Mouse (Mus musculus) brain, embryonic 14.5 days (tissue): ENCODE results near the gene Atp6v1a. TPM values are rescaled to one million over a fixed set of nuclear protein-coding genes. Genes with fewer than 3 reads are reported as not detected.

Experiments
- DNase-seq: peaks from one replicate; pipeline ENCODE4 v3.0.0-alpha.2; 2011; ENCODE audit warnings: low read depth
- CTCF ChIP-seq: fragments of 200-500 bp; IDR thresholded peaks from 2 replicates; pipeline ENCODE4 v1.5.1; 2012; ENCODE audit warnings: inconsistent platforms, mild to moderate bottlenecking, moderate library complexity, borderline replicate concordance; ENCODE audit not compliant: insufficient read depth, insufficient read length; ENCODE audit errors: extremely low read depth
- POLR2A ChIP-seq: fragments of 200-500 bp; IDR thresholded peaks from 2 replicates; pipeline ENCODE4 v1.6.1; 2012; ENCODE audit warnings: mild to moderate bottlenecking, inconsistent platforms, borderline replicate concordance; ENCODE audit not compliant: poor library complexity, insufficient read depth, insufficient read length, severe bottlenecking; ENCODE audit errors: extremely low read depth
- polyA plus RNA-seq: library from polyadenylated mRNA; depleted of rRNA; stranded (reverse); fragments of >200 nt; gene quantifications from 2 replicates; pipeline ENCODE4 v1.2.3, GENCODE M21; 2012; rRNA removed

Gene Atp6v1a
- polyA plus RNA-seq, 1 experiment = 84.2 TPM

DNA sequence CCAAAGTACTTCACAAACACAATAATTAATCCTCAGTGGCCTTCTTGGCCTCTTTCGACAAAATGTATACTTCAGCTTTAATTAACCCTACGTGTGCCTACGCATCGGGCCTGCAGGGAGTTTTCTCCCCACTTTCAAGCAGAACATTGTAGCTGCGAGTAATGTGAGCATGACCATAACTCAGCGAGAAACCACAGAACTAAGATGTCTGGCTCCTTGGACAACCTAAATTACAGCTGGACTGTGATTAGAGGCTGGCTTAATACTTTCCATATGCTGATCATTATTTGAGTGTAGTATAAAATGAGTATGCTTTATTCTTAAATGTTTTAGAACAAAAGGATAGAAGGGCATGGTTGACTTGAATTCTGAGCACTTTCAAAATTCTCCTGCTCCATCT lies 86.2 kb downstream of the Atp6v1a start:
- TF ChIP-seq CTCF (no peak), POLR2A (no peak)

DNA sequence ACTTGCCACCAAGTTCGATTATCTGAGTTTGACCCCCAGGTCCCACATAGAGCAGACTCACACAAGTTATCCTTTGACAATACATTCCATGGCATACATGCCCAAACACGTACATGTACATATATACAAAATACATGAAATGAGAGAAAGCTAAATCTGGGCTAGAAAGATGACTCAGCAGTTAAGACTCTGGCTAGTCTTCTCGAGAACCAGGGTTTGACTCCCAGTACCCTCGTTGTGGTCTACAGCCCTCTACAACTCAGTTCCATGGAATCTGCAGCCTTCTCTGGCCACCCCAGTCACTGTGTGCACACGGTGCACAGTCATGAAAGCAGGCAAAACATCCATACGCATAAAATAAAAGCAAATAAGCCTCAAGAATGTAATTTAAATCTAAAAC lies 87.1 kb downstream of the Atp6v1a start:
- TF ChIP-seq POLR2A = no peak
- no peak for TF ChIP-seq CTCF
- no peak for DNase-seq

More for the DNA sequence above, 86.2 kb downstream of the Atp6v1a start:
- no peak for DNase-seq

DNA sequence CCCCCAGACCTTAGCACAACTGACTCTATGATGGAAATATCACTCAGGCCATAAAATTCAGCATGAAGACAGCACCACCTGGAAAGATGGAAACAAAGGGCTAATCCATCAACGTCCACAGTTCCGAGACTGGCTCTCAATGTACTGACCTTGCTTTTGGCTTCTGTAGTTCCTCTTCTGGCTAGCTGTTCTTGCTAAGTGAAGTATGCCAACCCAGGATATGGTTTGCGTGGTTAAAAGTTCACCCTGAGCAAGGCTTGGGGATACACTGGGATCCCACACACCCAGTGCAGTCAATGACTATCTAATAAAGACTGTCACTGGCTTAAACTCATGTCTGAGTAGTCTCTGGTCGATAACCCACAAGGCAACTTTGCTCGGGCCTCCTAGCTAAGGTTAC lies 89.4 kb downstream of the Atp6v1a start:
- DNase-seq = no peak

DNA sequence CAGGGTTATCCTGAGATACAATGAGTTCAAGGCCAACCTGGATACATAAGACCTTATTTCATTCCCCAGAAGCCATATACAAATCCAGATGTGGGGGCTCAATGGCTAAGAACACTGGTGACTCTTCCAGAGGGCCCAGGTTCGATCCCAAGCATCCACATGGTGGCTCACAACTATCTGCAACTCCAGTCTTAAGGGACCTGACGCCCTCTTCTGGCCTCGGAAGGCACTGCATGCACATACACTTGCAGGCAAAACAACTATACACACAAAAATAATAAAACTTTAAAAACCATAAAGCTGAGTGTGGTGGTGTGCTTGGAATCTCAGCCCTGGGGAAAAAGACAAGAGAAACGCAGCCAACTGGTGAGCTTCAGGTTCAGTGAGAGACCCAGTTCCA lies 100.4 kb downstream of the Atp6v1a start:
- TF ChIP-seq POLR2A = no peak
- TF ChIP-seq CTCF = peak; percentile 11; the same call in 1 of the 2 replicates
- no peak for DNase-seq

More for the DNA sequence above, 89.4 kb downstream of the Atp6v1a start:
- TF ChIP-seq POLR2A (no peak), CTCF (no peak)

Other genes starting within 250 kb of the Atp6v1a start
- gene Ccdc191, start 249.9 kb downstream of the Atp6v1a start, polyA plus RNA-seq = 2.1 and 3.5 TPM in 2 replicates
- 39.0 and 51.1 TPM in 2 replicates for gene Qtrt2, start 212.9 kb downstream of the Atp6v1a start, polyA plus RNA-seq
- 2.5 and 3.6 TPM in 2 replicates for gene Zdhhc23, start 159.9 kb downstream of the Atp6v1a start, polyA plus RNA-seq
- 1.7 and 1.9 TPM in 2 replicates for gene Gramd1c, start 76.4 kb downstream of the Atp6v1a start, polyA plus RNA-seq
- gene Naa50, start 125 bp upstream of the Atp6v1a start, polyA plus RNA-seq = 19.0 and 25.1 TPM in 2 replicates
- 8.7 and 11.6 TPM in 2 replicates for gene Usf3, start 33.5 kb upstream of the Atp6v1a start, polyA plus RNA-seq
- 5.1 and 7.9 TPM in 2 replicates for gene Sidt1, start 193.5 kb upstream of the Atp6v1a start, polyA plus RNA-seq
- 16.6 and 24.8 TPM in 2 replicates for gene Spice1, start 207.4 kb upstream of the Atp6v1a start, polyA plus RNA-seq